Mouse (Mus musculus) left cerebral cortex, adult 18-20 months (tissue): ENCODE results near the gene Wdr91. TPM values are rescaled to one million over a fixed set of nuclear protein-coding genes. Genes with fewer than 3 reads are reported as not detected.

Source experiments
- DNase-seq, 2 experiments: peaks; one replicate each; pipeline ENCODE4 v3.0.0; 2021 to 2022; ENCODE audit warnings: low spot score in 2 of 2, mixed read lengths in 1 of 2
- total RNA-seq, 2 experiments: library from RNA; stranded (reverse); gene quantifications; 2 replicates each; pipeline ENCODE4 v1.2.3; 2021

Wdr91 gene
- total RNA-seq, 2 experiments from 2014 or later, result 30.2 to 33.2 TPM

DNA sequence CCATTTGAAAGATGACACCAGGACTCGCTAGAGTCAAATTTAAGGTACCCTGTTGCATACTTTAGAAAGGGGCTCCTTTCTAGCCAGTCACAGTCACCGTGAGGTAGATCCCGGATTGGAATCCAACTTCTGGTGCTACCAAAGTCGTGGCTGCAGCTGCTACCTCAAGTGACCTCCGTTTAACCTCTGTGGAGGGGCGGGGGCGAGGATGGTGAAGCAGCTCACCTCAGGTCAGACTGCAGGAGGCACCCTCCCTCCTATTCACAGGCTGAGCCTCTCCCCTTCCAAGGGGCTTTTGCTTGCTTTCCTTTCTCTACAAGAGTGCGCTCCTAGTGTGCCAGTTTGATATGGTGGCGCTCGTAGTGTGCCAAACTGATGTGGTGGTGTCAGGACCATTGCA, 9.3 kb upstream of the Wdr91 start, which contains the start of gene Stra8:
TSS of gene Stra8 (plus strand) at position 208 of the 400 bp plus-strand sequence.
- DNase-seq, result no peak

DNA sequence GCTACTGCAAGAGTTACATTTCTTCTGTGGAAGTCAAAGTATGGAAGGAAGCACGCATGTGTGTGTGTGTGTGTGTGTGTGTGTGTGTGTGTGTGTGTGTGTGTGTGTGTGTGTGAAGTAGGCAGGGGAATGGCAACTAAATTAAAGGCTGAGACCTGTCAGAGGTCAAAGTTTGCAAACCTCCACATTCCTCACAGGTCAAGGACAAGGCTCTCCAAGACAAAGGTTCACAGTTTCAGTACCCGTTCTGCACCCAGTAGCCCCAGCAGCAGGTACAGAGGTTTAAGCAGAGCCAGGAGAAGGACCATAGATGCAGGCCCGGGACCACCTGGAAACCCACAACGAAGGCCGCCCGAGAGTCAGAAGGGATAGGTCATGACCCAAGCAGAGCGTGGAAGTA, 8.5 kb upstream of the Wdr91 start:
- DNase-seq, result no peak

DNA sequence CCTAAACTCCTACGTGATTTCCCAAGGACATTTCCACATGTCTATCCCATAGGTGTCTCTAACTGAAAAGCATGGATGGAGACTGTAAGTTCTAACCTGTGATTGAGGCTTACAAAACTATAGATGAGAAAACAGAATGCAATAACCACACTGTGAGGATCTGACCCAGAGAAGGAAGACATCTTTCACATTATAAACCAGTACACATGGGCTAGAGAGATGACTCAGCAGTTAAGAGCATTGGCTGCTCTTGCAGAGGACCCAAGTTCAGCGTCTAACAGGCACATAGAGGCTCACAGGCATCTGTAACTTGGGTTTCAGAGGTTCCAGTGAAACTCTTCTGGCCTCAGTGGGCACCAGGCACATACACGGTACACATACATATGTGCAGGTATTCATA, 3.8 kb upstream of the Wdr91 start:
- no peak for DNase-seq

DNA sequence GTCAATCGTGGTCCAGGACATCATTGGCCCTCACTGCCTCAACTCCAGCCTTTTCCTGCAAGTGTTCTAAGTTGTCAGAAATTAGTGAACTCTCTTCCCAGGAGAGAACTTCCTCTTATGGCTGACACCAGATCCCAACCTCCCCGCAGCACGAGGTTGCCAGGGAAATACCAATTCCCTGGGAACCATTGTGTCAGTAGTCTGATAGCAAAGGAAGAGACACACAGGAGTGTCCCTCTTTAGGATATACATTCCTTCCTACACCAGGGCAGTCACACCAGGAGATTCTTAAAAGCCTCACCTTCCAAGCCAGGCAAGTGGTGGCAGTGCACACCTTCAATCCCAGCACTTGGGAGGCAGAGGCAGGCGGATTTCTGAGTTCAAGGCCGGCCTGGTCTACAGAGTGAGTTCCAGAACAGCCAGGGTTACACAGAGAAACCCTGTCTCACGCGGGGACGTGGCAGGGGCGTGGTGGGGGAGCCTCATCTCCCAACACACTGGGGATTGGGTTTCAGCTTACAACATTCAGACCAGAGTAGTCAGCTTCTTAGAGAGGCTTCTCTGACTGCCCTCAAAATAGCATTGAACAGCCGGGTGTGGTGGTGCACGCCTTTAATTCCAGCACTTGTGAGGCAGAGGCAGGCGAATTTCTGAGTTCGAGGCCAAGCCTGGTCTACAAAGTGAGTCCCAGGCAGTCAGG, 2.8 kb upstream of the Wdr91 start:
- DNase-seq, result no peak

- no peak for DNase-seq
Measured at GRCm38 (mm10) chr6:34909631-34910345, 888 bp downstream of the Wdr91 start.

DNA sequence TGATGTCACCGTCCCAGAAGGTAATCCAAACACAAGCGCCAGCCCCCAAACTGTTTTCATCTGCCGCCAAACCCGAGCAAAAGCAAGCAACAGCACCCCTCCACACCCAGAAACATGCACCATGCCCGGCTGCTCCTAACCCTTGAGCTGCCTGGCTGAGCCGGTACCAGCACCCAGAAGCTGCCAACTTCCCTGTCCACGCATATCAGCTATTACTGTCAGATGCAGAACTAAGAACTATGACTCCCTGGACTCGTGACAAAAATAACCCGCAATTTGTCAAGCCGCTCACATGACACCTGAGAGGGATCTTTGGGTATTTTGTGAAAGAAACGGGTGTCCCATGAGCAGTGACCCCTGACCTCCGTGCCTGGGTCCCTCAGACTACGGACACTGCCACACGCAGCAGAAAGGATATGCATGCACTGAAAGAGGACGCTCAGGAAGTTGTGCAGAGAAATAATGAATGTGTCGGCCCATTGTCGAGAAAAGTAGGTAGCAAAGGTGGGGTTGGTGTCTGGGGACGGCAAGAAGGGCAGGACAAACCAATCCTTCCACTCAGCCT, 2.9 kb downstream of the Wdr91 start:
- no peak for DNase-seq

DNA sequence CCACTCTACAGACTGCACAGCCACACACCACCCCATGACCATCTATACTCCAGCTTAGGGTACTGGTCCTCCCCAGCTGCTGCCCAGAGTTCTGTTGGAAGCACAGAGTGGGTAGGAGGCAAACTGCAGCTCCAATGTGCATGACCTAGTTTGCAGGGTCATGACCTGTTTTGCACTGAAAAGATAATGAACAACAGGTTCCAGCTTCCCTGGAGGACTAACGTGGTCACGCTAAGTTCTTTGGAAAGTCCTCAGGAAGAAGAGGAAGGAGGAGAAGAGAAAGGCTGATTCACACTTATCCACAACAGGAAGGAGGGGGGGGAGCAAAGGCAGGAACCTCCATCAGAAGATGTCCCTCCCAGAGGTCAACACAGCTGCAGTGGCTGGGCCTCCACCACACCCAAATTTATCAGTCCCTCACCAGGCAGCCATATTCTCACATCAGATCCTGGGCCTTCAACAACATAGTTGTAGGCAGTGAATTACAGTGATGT, 3.5 kb downstream of the Wdr91 start:
- no peak for DNase-seq

GRCm38 (mm10) chr6:34906661-34907060, 4.0 kb downstream of the Wdr91 start:
- no peak for DNase-seq

- no peak for DNase-seq
Measured at GRCm38 (mm10) chr6:34906125-34906524, 4.6 kb downstream of the Wdr91 start.

DNA sequence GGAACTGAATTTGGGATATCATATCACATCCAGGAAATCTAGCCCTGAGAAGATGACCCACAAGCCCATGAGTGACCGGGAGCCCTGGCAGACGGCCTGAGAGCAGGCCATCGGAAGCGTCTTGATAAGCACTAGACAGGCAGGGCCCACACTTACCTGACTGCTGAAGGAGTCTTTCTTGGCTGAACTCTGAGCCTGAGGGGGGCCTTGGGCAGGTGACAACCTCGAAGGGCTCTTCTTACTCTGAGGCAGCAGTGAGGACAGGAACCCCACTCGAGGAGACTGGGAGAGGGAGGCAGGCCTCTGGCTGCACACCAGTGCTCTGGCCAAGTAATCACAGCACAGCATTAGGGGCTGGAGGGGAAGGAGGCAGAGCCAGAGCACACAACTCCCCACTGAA, 6.3 kb downstream of the Wdr91 start:
- no peak for DNase-seq

GRCm38 (mm10) chr6:34903851-34904250, 6.8 kb downstream of the Wdr91 start:
- no peak for DNase-seq

- DNase-seq, result no peak
Measured at GRCm38 (mm10) chr6:34903441-34903840, 7.2 kb downstream of the Wdr91 start.

- DNase-seq, result no peak
Measured at GRCm38 (mm10) chr6:34902578-34902977, 8.1 kb downstream of the Wdr91 start.

DNA sequence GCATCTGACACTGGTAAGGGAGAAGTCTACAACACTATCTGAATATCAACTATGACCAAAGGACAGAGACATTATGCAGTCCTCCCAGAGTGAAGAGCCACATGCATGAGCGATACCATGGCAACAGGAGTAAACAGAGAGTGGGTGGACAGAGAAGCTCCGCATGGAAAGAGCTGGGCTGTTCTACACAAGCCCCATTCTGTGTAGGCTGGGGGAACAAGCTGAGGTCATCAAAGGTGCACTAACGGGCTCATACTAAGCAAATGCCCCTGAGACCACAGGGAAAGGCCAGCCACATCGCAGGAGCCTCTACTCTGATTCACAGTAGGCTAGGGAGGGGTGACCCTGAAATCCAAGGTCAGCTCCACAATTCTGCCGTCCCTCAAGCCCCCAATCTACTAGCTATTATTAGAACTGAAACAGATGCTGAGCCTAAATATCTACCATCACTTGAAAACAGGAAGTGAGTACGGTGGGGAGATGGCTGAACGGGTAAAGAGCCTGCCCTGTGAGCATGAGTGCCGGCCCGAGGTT, 8.7 kb downstream of the Wdr91 start:
- no peak for DNase-seq

GRCm38 (mm10) chr6:34900990-34901389, 9.7 kb downstream of the Wdr91 start:
- DNase-seq, result no peak

- DNase-seq, result no peak
Measured at GRCm38 (mm10) chr6:34899127-34899526, 11.5 kb downstream of the Wdr91 start.

GRCm38 (mm10) chr6:34896168-34896780, 14.4 kb downstream of the Wdr91 start:
- DNase-seq, result no peak

DNA sequence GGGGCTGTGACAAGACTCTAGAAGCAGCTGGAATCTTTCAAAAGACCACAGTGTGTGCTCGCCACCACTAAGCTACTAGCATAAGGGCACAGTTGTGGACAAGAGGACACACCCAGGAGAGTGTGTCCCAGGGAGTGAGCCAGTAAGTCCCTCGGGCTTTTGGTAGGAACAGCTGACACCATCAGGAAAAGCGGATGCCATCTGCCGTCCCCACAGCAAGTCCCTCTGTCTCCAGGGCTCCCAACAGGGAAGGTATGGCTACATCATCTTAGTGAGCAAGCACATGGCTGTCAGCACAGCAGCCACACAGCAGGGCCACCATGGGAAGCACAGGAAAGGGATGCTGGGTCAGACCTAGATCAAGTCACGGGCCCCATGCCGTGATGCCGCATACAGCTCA, 15.1 kb downstream of the Wdr91 start:
- DNase-seq, result no peak

GRCm38 (mm10) chr6:34889185-34889584, 21.5 kb downstream of the Wdr91 start:
- no peak for DNase-seq

DNA sequence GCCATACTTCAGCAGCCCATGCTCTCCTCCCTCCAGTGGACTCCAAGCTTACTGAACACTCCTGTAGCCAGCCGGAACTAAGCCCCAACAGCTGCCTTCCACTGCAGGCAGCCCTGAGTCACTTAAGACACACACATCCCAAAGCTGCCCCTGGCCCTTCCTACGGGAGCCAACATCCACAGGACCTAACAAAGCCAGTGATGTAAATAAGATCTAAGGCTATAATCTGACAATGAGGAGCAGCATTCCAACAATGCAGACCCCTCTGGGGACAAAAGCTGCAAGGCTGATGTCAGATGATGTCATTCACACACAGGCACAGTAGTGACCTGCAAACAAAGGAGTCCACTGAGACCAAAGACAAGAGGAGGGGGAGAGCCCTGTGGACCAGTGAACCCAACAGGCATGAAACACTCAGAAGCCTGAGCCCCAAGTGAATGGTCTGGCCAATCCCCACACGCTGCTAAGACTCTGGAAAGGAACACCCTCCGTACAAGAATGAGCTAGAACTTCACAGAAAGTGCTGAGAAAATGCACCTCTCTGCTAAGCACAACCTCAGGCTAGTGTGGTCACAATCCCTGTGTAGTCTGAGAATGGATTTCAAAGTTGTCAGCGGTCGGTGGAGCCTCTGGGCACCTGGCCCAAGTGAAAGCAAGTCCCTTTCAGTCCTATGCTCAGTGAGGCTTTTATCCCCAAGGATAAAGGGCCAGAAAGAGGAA, 23.4 kb downstream of the Wdr91 start:
- no peak for DNase-seq

GRCm38 (mm10) chr6:34884724-34885123, 26.0 kb downstream of the Wdr91 start:
- DNase-seq, result no peak
